Mouse (Mus musculus) urinary bladder, adult 2 months (tissue): ENCODE measurements around the gene Sdad1. TPM values are rescaled to one million over a fixed set of nuclear protein-coding genes. Genes with fewer than 3 reads are reported as not detected.

Source experiments
- DNase-seq: peaks from one replicate; pipeline ENCODE4 v3.0.0; 2022; ENCODE audit warnings: low spot score
- polyA plus RNA-seq: library from polyadenylated mRNA; depleted of rRNA; stranded (reverse); fragments of >200 nt; gene quantifications from 2 replicates; pipeline ENCODE4 v1.2.3, GENCODE M21; 2012; rRNA removed

Sdad1 gene
- polyA plus RNA-seq, 1 experiment, result 12.3 TPM

- no peak for DNase-seq
Measured at GRCm38 (mm10) chr5:92240769-92241168, 69.5 kb downstream of the Sdad1 start.

GRCm38 (mm10) chr5:92239333-92240232 is 70.7 kb downstream of the Sdad1 start:
- DNase-seq, result no peak

- DNase-seq, result no peak
Measured at GRCm38 (mm10) chr5:92234939-92235557, 75.2 kb downstream of the Sdad1 start.

Other genes starting within 250 kb of the Sdad1 start
- 68.4 and 76.6 TPM in 2 replicates for gene G3bp2, start 226.8 kb downstream of the Sdad1 start, polyA plus RNA-seq
- gene Uso1, start 172.5 kb downstream of the Sdad1 start, polyA plus RNA-seq, result 49.4 and 53.4 TPM in 2 replicates
- gene U90926, start 95.1 kb downstream of the Sdad1 start, polyA plus RNA-seq, result not detected in 2 replicates
- 0.63 and 0.69 TPM in 2 replicates for gene Ppef2, start 54.2 kb downstream of the Sdad1 start, polyA plus RNA-seq
- 34.3 and 37.5 TPM in 2 replicates for gene Naaa, start 32.3 kb downstream of the Sdad1 start, polyA plus RNA-seq
- 7.3 and 8.8 TPM in 2 replicates for gene Cxcl9, start 17.6 kb upstream of the Sdad1 start, polyA plus RNA-seq
- gene Art3, start 21.3 kb upstream of the Sdad1 start, polyA plus RNA-seq, result 839 and 925 TPM in 2 replicates
- 7.0 and 14.7 TPM in 2 replicates for gene Cxcl10, start 38.4 kb upstream of the Sdad1 start, polyA plus RNA-seq
- 21.1 and 25.9 TPM in 2 replicates for gene Nup54, start 124.7 kb upstream of the Sdad1 start, polyA plus RNA-seq
- 84.3 and 96.2 TPM in 2 replicates for gene Scarb2, start 196.4 kb upstream of the Sdad1 start, polyA plus RNA-seq
- gene Fam47e, start 244.6 kb upstream of the Sdad1 start, polyA plus RNA-seq, result 0.86 and 1.0 TPM in 2 replicates